Mouse (Mus musculus) forebrain, embryonic 16.5 days (tissue): ENCODE data around the gene Hils1. TPM values are rescaled to one million over a fixed set of nuclear protein-coding genes. Genes with fewer than 3 reads are reported as not detected.
"Not testable (repeated sequence)": the region's sequence is repeated elsewhere in the genome, so short reads cannot be mapped to it uniquely, and the experiment has no call there.

Source experiments
- ATAC-seq: fragments of 200-750 bp; cut with Nextera tagmentation; 2 replicates; pipeline ENCODE4 v1.8.0; 2017; ENCODE audit warnings: mild to moderate bottlenecking, moderate library complexity
- H3K27ac ChIP-seq: fragments of 300-500 bp; sonication (generic); 2 replicates; pipeline ENCODE4 v1.5.1; 2014; ENCODE audit warnings: low read length, control low read depth
- H3K27me3 ChIP-seq: fragments of 300-500 bp; sonication (generic); replicated peaks from 2 replicates; pipeline ENCODE4 v1.6.1; 2014; ENCODE audit warnings: low read length; ENCODE audit not compliant: control insufficient read depth, insufficient read depth
- H3K36me3 ChIP-seq: fragments of 300-500 bp; sonication (generic); 2 replicates; pipeline ENCODE4 v1.6.1; 2014; ENCODE audit not compliant: control insufficient read depth, insufficient read depth
- H3K4me1 ChIP-seq: fragments of 300-500 bp; sonication (generic); replicated peaks from 2 replicates; pipeline ENCODE4 v1.6.1; 2014; ENCODE audit warnings: low read length; ENCODE audit not compliant: control insufficient read depth, insufficient read depth
- H3K4me2 ChIP-seq: fragments of 300-500 bp; sonication (generic); 2 replicates; pipeline ENCODE4 v1.6.1; 2014; ENCODE audit warnings: mild to moderate bottlenecking, low read length, control low read depth
- H3K4me3 ChIP-seq: fragments of 300-500 bp; sonication (generic); replicated peaks from 2 replicates; pipeline ENCODE4 v1.5.1; 2014; ENCODE audit warnings: mild to moderate bottlenecking, low read length, control low read depth
- H3K9ac ChIP-seq: fragments of 300-500 bp; sonication (generic); replicated peaks from 2 replicates; pipeline ENCODE4 v1.6.1; 2014; ENCODE audit warnings: low read depth, low read length, control low read depth
- H3K9me3 ChIP-seq: fragments of 300-500 bp; sonication (generic); 2 replicates; pipeline ENCODE4 v1.6.1; 2016; ENCODE audit warnings: low read length; ENCODE audit not compliant: control insufficient read depth
- WGBS: fragments of 180-500 bp; shearing (Covaris S2); extraction: QIAGEN DNeasy Blood & Tissue Kit; methylation state at CpG from one replicate; pipeline ENCODE4 v1.1.7; 2014; 5-methylcytosine and 5-hydroxymethylcytosine counted together
- polyA plus RNA-seq: library from polyadenylated mRNA; unstranded; fragments of >200 nt; fragmentation: Nextera tagmentation; extraction: Ambion mirVana; gene quantifications from 2 replicates; pipeline ENCODE4 v1.2.1, GENCODE M21; 2015

Gene Hils1
- polyA plus RNA-seq, 1 experiment from 2014 or later: not detected

GRCm38 (mm10) chr11:94968187-94968586 lies 794 bp downstream of the Hils1 start:
- no peak overlapping the region for H3K4me3 ChIP-seq
- ATAC-seq: no peak

GRCm38 (mm10) chr11:94969709-94970108 lies 2.3 kb downstream of the Hils1 start:
- H3K9ac ChIP-seq, H3K4me3 ChIP-seq, ATAC-seq, H3K27ac ChIP-seq, H3K27me3 ChIP-seq, H3K4me2 ChIP-seq, H3K4me1 ChIP-seq, H3K9me3 ChIP-seq, H3K36me3 ChIP-seq: not testable (repeated sequence)
- 93% methylated on average over 4 of the region's 4 CpGs for WGBS

More at GRCm38 (mm10) chr11:94968187-94968586, 794 bp downstream of the Hils1 start:
- Histone ChIP-seq H3K4me1 (peaks cover 9% of the 10 kb centered on the region), H3K9ac (no peak overlapping the region), H3K9me3 (no peaks in the 10 kb centered on the region), H3K27me3 (no peaks in the 10 kb centered on the region), H3K27ac (no peak overlapping the region), H3K36me3 (no peaks in the 10 kb centered on the region), H3K4me2 (no peak overlapping the region)
- 64% methylated on average over 7 of the region's 7 CpGs for WGBS

GRCm38 (mm10) chr11:94970210-94970943 lies 3.0 kb downstream of the Hils1 start:
- WGBS: 61% methylated on average over 15 of the region's 15 CpGs

GRCm38 (mm10) chr11:94971895-94972615 lies 4.7 kb downstream of the Hils1 start:
- H3K4me2 ChIP-seq: no peak overlapping the region
- no peak overlapping the region for H3K27ac ChIP-seq
- no peaks in the 10 kb centered on the region for H3K27me3 ChIP-seq
- no peaks in the 10 kb centered on the region for H3K36me3 ChIP-seq
- 51% methylated on average over 16 of the region's 16 CpGs for WGBS
- no peak overlapping the region for H3K4me3 ChIP-seq
- no peaks in the 10 kb centered on the region for H3K9me3 ChIP-seq
- H3K4me1 ChIP-seq: peaks cover 9% of the 10 kb centered on the region
- peak; percentile 38; the same call in 1 of the 2 replicates for ATAC-seq
- no peak overlapping the region for H3K9ac ChIP-seq

More at GRCm38 (mm10) chr11:94970210-94970943, 3.0 kb downstream of the Hils1 start:
- ATAC-seq: peak; percentile 43
- no peak overlapping the region for H3K4me2 ChIP-seq
- no peak overlapping the region for H3K27ac ChIP-seq
- H3K4me3 ChIP-seq: no peak overlapping the region
- H3K4me1 ChIP-seq: peaks cover 9% of the 10 kb centered on the region
- H3K36me3 ChIP-seq: no peaks in the 10 kb centered on the region
- no peak overlapping the region for H3K9ac ChIP-seq
- H3K27me3 ChIP-seq: no peaks in the 10 kb centered on the region
- H3K9me3 ChIP-seq: no peaks in the 10 kb centered on the region

GRCm38 (mm10) chr11:94972887-94973286 lies 5.5 kb downstream of the Hils1 start:
- Histone ChIP-seq H3K9ac (no peak overlapping the region), H3K4me3 (no peak overlapping the region), H3K9me3 (no peaks in the 10 kb centered on the region), H3K27ac (no peak overlapping the region), H3K4me1 (peaks cover 13% of the 10 kb centered on the region), H3K36me3 (no peaks in the 10 kb centered on the region), H3K27me3 (no peaks in the 10 kb centered on the region), H3K4me2 (no peak overlapping the region)
- no peak for ATAC-seq
- 60% methylated on average over 5 of the region's 5 CpGs for WGBS

- 43% methylated on average over 4 of the region's 4 CpGs for WGBS
- peaks cover 18% of the 10 kb centered on the region for H3K4me1 ChIP-seq
- H3K9me3 ChIP-seq: no peaks in the 10 kb centered on the region
- H3K4me2 ChIP-seq: no peak overlapping the region
- H3K4me3 ChIP-seq: no peak overlapping the region
- H3K36me3 ChIP-seq: no peaks in the 10 kb centered on the region
- ATAC-seq: no peak
- H3K27me3 ChIP-seq: no peaks in the 10 kb centered on the region
- no peak overlapping the region for H3K27ac ChIP-seq
- no peak overlapping the region for H3K9ac ChIP-seq
Observed at GRCm38 (mm10) chr11:94973313-94973712, 5.9 kb downstream of the Hils1 start.

- H3K4me3 ChIP-seq: no peak overlapping the region
- H3K4me2 ChIP-seq: no peak overlapping the region
- no peak overlapping the region for H3K9ac ChIP-seq
- H3K36me3 ChIP-seq: no peaks in the 10 kb centered on the region
- ATAC-seq: no peak
- no peak overlapping the region for H3K27ac ChIP-seq
- H3K9me3 ChIP-seq: no peaks in the 10 kb centered on the region
- H3K4me1 ChIP-seq: peaks cover 25% of the 10 kb centered on the region
- H3K27me3 ChIP-seq: no peaks in the 10 kb centered on the region
- 54% methylated on average over 2 of the region's 2 CpGs for WGBS
Observed at GRCm38 (mm10) chr11:94974951-94975350, 7.6 kb downstream of the Hils1 start.

- Histone ChIP-seq H3K27ac (no peak within 1 kb of the TSS), H3K36me3 (no peaks in the 10 kb centered on the region), H3K9ac (no peak within 1 kb of the TSS), H3K4me2 (no peak within 1 kb of the TSS), H3K4me3 (no peak within 1 kb of the TSS), H3K27me3 (no peaks in the 10 kb centered on the region), H3K9me3 (no peaks in the 10 kb centered on the region), H3K4me1 (peaks cover 25% of the 10 kb centered on the region)
- no peak for ATAC-seq
- WGBS: 77% methylated on average over 5 of the region's 5 CpGs
Observed at GRCm38 (mm10) chr11:94976199-94976598, 8.8 kb downstream of the Hils1 start, which contains the start of gene Sgca. TSS of gene Sgca (minus strand) at chr11:94976327.

GRCm38 (mm10) chr11:94978178-94978915 lies 11.0 kb downstream of the Hils1 start:
- WGBS: 24% methylated on average over 9 of the region's 9 CpGs
- H3K4me3 ChIP-seq: peak overlapping the region; percentile 18
- H3K27ac ChIP-seq: peak overlapping the region; percentile 94
- peak overlapping the region; percentile 46 for H3K4me2 ChIP-seq
- peak overlapping the region; percentile 50 for H3K9ac ChIP-seq
- H3K27me3 ChIP-seq: no peaks in the 10 kb centered on the region
- no peaks in the 10 kb centered on the region for H3K36me3 ChIP-seq
- ATAC-seq: peak; percentile 68
- no peaks in the 10 kb centered on the region for H3K9me3 ChIP-seq
- peaks cover 16% of the 10 kb centered on the region for H3K4me1 ChIP-seq
